Mouse (Mus musculus) cerebellum, postnatal 25 days (tissue): Measurements from ENCODE around the gene Ulk2.

ENCODE experiments used
- DNase-seq, 2 experiments: peaks; one replicate each; pipeline ENCODE4 v3.0.0; 2021; ENCODE audit warnings: mixed read lengths in 2 of 2

The Ulk2 gene

DNA sequence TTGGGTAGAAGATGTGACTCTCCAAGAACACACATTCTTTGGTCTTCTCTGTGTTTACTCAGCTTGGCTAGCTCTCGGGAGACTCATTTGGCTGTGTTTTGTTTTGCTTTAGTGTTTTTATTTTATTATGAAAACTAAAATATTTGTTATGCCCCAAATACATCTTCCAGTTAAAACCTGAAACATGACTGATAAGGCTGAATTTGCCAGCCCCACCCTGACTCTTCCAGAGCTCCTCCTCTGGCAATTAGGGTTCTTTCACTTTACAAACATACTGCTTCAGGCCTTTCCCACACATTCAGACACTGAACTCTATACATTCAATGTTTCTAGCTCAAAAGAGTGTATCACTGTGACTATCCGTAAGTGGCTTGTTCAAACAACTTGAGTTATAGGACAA is 97.7 kb downstream of the Ulk2 start:
- DNase-seq: no peak

DNA sequence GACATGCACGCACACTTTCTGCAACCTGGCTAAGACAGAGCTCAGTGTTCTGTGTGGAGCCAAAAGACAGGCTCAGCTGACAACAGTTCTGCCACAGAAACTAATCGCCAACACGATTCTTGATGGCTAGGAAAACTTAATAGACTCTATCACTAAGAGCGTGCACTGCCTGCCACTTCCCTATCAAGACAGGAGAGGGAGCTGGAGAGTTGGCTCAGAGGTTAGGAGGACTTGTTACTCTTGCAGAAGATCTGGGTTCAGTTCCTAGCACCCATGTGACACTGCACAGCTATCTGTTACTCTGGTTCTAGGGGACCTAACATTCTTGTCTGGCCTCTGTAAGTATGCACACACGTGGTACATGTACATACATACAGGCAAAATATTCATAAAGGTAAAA is 103.3 kb downstream of the Ulk2 start:
- DNase-seq: peak in 1 of 2 experiments; percentile 22

- DNase-seq: peak in 1 of 2 experiments; percentile 23
Observed at GRCm38 (mm10) chr11:61747161-61747560, 107.7 kb downstream of the Ulk2 start.

GRCm38 (mm10) chr11:61745781-61746180 is 109.1 kb downstream of the Ulk2 start:
- no peak for DNase-seq

DNA sequence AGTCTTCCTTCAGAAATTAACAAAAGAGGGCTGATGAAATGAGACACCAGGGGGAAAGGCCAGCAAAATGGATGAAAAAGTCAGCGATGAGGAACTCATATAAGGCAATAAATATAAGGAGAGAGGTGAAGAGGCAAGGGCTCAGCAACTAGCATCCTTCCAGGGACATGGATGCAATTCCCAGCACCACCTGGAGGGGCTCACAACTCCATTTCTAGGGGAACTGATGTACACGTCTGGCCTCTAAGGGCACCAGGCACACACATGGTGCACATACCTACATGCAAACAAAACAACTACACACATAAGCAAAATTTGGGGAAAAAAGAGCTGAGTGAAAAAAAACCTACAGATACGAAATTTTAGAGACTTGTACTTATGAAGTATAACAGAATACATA is 110.4 kb downstream of the Ulk2 start:
- DNase-seq: peak in 1 of 2 experiments; percentile 17

- no peak for DNase-seq
Observed at GRCm38 (mm10) chr11:61743768-61744167, 111.1 kb downstream of the Ulk2 start.

GRCm38 (mm10) chr11:61740500-61740899 is 114.4 kb downstream of the Ulk2 start:
- DNase-seq: no peak

DNA sequence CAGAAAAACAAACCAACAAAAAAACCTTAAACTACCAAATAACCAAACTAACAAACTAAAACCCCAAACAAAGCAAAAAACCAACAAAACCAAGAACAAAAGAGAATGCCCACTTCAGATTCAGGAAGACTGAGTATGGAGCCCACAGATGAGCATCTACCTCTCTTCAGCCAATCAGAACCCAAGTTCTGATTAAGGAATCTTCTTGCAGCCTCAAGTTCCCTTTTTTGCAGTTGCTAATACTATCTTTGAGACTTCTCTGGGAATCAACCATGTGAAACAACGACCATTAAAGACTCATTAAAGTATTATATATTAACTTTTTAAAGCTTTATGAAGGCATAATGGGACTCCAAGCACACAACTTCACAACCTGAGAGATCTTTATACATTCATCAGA is 117.6 kb downstream of the Ulk2 start:
- DNase-seq: no peak

DNA sequence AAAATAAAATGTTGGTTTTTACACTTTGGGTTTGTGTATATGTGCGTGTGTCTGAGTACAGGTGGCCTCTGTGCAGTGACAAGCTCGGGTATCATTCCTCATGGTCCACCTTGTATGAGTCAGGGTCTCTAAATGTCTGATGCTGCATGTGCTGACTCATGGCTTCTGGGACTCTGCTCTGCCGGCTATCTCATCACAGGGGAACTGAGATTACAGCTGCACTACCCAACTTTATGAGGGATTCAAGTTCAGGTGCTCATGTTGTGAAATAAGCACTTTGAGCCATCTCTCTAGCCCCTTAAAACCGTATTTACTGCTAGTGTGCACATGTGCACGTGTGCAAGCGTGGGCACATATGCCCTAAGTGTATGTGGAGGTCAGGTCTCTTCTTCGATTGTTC is 122.2 kb downstream of the Ulk2 start:
- no peak for DNase-seq

DNA sequence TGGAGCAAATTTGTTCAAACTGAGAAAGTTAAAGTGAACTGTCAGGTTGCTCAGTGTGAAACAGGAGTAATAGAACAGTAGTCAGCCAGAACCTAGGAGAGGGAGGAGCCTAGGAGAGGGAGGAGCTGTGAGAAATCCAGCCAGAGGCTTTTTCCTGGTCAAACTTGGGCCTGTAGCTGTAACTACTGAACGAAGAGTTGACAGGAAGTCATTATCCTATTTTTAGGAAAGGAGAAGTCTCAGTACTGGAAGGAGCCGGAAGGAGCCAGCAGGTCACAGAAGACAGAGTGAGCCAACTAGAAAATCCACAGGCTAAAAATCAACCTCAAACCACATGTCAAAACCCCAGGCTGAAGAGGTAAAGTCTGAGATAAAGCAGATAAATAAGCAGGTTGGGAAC is 126.8 kb downstream of the Ulk2 start:
- no peak for DNase-seq
